Mouse (Mus musculus): Measurements from ENCODE around the gene Ski. TPM values are rescaled to one million over a fixed set of nuclear protein-coding genes. Genes with fewer than 3 reads are reported as not detected.

The Ski gene
- polyA plus RNA-seq, 1 experiment from 2014 or later = 15.8 TPM

DNA sequence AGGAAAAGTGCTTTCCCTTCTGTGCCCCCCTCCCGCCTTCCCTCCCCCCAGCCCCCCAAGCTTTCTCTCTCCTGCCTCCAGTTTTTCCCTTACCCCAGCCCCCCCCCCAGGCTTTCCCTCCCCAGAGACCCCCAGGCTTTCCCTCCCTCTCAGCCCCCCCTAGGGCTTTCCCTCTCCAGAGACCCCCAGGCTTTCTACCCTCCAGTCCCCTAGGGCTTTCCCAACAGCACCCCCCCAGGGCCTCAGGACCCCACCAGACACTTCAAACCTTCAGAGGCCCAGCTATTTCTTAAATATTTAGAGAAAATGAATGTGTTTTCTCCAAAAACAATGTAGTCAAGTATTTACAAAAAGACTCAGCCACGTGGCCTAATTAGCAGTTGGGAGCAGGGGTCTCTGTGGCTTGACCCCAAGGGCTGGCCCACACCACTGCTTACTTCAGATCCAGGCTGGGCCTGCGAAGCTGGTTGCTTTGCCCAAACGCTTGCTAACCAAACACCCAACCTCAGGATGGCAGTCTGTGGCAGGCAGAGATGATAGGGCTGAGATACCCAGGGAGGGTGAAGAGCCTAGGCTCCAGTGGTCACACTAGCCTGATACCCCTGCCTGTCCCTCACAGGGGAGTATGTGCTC lies 77.7 kb downstream of the Ski start:
- WGBS = 33% methylated on average over 4 of the region's 4 CpGs
- Histone ChIP-seq H3K4me3 (ENCODE audit: low read length) (no peak overlapping the region), H3K4me1 (replicated peaks; ENCODE audit: control insufficient read depth, insufficient read depth, low read length) (peaks cover 51% of the 10 kb centered on the region), H3K9ac (ENCODE audit: low read length) (peak overlapping the region; percentile 35), H3K36me3 (ENCODE audit: control insufficient read depth, insufficient read depth, low read length) (no peaks in the 10 kb centered on the region), H3K27ac (ENCODE audit: low read length) (peak overlapping the region; percentile 99), H3K4me2 (ENCODE audit: low read depth, low read length) (no peak overlapping the region), H3K9me3 (ENCODE audit: control insufficient read depth, low read length) (no peaks in the 10 kb centered on the region), H3K27me3 (ENCODE audit: control insufficient read depth, insufficient read depth, low read depth, low read length) (no peaks in the 10 kb centered on the region)
- no peak for ATAC-seq (ENCODE audit: low read depth)

DNA sequence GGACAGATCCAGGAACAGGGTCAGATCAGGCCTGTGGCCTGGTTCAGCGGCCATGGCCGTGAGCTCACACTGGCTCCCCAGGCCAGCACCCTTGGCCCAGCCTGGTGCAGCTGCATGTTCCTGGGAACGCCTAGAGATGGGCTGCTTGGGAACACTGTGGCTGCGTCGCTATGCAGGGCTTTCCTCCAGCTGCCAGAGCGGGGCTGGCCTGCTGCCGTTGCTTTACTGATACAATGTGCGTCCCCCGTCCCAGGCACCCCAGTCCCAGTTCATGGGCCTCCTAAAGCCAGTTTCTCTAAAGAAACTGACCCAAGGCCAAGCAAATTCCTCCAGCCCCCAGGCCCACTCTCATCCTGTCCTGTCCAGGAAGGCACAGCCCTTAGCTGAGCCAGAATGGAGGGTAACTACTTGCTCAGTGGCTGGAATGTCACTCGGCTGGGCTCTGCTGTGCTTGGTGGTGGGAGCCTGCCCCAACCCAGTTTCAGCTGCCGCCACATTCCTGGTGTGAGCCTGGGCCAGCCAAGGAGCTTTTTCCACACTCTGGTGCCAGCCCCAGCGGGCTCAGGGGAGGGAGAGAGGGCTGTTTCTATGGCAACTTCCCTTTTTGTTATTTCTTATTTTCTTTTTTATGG lies 78.4 kb downstream of the Ski start:
- no peaks in the 10 kb centered on the region for H3K36me3 ChIP-seq (ENCODE audit: control insufficient read depth, insufficient read depth, low read length)
- H3K4me3 ChIP-seq (ENCODE audit: low read length) = no peak overlapping the region
- peak; percentile 89 for ATAC-seq (ENCODE audit: low read depth)
- 27% methylated on average over 12 of the region's 12 CpGs for WGBS
- H3K4me1 ChIP-seq (replicated peaks; ENCODE audit: control insufficient read depth, insufficient read depth, low read length) = peaks cover 44% of the 10 kb centered on the region
- H3K27me3 ChIP-seq (ENCODE audit: control insufficient read depth, insufficient read depth, low read depth, low read length) = no peaks in the 10 kb centered on the region
- peak overlapping the region; percentile 25 for H3K9ac ChIP-seq (ENCODE audit: low read length)
- H3K4me2 ChIP-seq (ENCODE audit: low read depth, low read length) = peak overlapping the region; percentile 23; the same call in 1 of the 2 replicates
- peak overlapping the region; percentile 99 for H3K27ac ChIP-seq (ENCODE audit: low read length)
- H3K9me3 ChIP-seq (ENCODE audit: control insufficient read depth, low read length) = no peaks in the 10 kb centered on the region

- Histone ChIP-seq H3K4me3 (ENCODE audit: low read length) (no peak overlapping the region), H3K27me3 (ENCODE audit: control insufficient read depth, insufficient read depth, low read depth, low read length) (no peaks in the 10 kb centered on the region), H3K9ac (ENCODE audit: low read length) (peak overlapping the region; percentile 25), H3K4me1 (replicated peaks; ENCODE audit: control insufficient read depth, insufficient read depth, low read length) (peaks cover 40% of the 10 kb centered on the region), H3K4me2 (ENCODE audit: low read depth, low read length) (no peak overlapping the region), H3K27ac (ENCODE audit: low read length) (peak overlapping the region; percentile 99), H3K9me3 (ENCODE audit: control insufficient read depth, low read length) (no peaks in the 10 kb centered on the region), H3K36me3 (ENCODE audit: control insufficient read depth, insufficient read depth, low read length) (no peaks in the 10 kb centered on the region)
- ATAC-seq (ENCODE audit: low read depth) = no peak
- 46% methylated on average over 2 of the region's 2 CpGs for WGBS
Observed at GRCm38 (mm10) chr4:155143411-155143810, 79.0 kb downstream of the Ski start.

DNA sequence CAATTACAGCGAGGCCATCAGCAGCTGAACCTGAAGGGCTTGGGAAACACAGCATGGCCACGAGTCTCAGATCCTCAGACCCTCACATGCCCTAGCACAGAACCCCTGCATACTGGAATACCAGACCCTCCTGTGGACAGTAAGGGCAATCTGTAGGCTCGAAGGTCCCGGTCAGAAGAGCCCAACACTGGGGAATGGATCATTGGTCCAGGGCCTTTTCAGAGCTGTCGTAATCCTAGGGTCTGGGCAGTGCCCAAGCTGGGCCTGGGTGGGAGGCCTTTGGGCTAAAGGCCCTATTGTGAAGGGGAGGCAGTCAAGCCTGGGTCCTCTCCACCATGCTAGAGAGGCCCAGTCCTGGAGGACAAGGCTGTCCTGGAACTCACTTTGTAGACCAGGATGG lies 79.6 kb downstream of the Ski start:
- no peaks in the 10 kb centered on the region for H3K9me3 ChIP-seq (ENCODE audit: control insufficient read depth, low read length)
- no peak overlapping the region for H3K4me2 ChIP-seq (ENCODE audit: low read depth, low read length)
- no peak overlapping the region for H3K9ac ChIP-seq (ENCODE audit: low read length)
- WGBS = 89% methylated on average over 5 of the region's 5 CpGs
- peak overlapping the region; percentile 99 for H3K27ac ChIP-seq (ENCODE audit: low read length)
- H3K4me3 ChIP-seq (ENCODE audit: low read length) = no peak overlapping the region
- no peaks in the 10 kb centered on the region for H3K27me3 ChIP-seq (ENCODE audit: control insufficient read depth, insufficient read depth, low read depth, low read length)
- H3K4me1 ChIP-seq (replicated peaks; ENCODE audit: control insufficient read depth, insufficient read depth, low read length) = peaks cover 38% of the 10 kb centered on the region
- no peak for ATAC-seq (ENCODE audit: low read depth)
- H3K36me3 ChIP-seq (ENCODE audit: control insufficient read depth, insufficient read depth, low read length) = no peaks in the 10 kb centered on the region

DNA sequence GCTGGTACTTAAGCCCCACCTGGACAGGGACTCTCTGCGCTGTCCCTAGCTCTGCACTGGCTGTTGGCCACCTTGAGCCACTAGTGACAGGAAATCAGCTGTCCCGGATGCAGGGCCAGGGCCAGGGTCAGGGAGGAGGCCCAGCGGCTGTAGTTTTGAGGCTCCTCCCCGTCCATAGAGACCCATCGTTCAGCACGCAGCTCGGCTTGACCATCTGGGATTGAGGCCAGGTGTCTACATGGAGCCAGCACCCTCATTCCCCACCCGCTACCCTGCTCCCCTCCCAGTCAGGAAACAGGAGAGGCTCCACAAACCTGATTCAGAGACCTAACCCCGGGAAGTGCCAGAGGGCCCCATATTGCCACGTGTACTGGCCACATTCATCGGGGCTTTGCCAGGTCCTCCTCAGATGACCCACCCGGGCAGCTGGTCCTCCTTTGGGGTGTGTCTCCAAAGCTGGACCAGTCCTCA lies 81.6 kb downstream of the Ski start:
- Histone ChIP-seq H3K4me3 (ENCODE audit: low read length) (no peak overlapping the region), H3K4me1 (replicated peaks; ENCODE audit: control insufficient read depth, insufficient read depth, low read length) (peaks cover 39% of the 10 kb centered on the region), H3K9me3 (ENCODE audit: control insufficient read depth, low read length) (no peaks in the 10 kb centered on the region), H3K9ac (ENCODE audit: low read length) (peak overlapping the region; percentile 41; the same call in 1 of the 2 replicates), H3K36me3 (ENCODE audit: control insufficient read depth, insufficient read depth, low read length) (no peaks in the 10 kb centered on the region), H3K27ac (ENCODE audit: low read length) (no peak overlapping the region), H3K4me2 (ENCODE audit: low read depth, low read length) (no peak overlapping the region), H3K27me3 (ENCODE audit: control insufficient read depth, insufficient read depth, low read depth, low read length) (no peaks in the 10 kb centered on the region)
- ATAC-seq (ENCODE audit: low read depth) = no peak; the same call in 1 of the 2 replicates
- WGBS = 36% methylated on average over 12 of the region's 12 CpGs

GRCm38 (mm10) chr4:155140150-155140549 lies 82.2 kb downstream of the Ski start:
- ATAC-seq (ENCODE audit: low read depth) = no peak
- Histone ChIP-seq H3K27me3 (ENCODE audit: control insufficient read depth, insufficient read depth, low read depth, low read length) (no peaks in the 10 kb centered on the region), H3K9me3 (ENCODE audit: control insufficient read depth, low read length) (no peaks in the 10 kb centered on the region), H3K4me2 (ENCODE audit: low read depth, low read length) (no peak overlapping the region), H3K36me3 (ENCODE audit: control insufficient read depth, insufficient read depth, low read length) (no peaks in the 10 kb centered on the region), H3K4me1 (replicated peaks; ENCODE audit: control insufficient read depth, insufficient read depth, low read length) (peaks cover 37% of the 10 kb centered on the region), H3K27ac (ENCODE audit: low read length) (no peak overlapping the region), H3K4me3 (ENCODE audit: low read length) (no peak overlapping the region), H3K9ac (ENCODE audit: low read length) (no peak overlapping the region)
- WGBS = 66% methylated on average over 2 of the region's 2 CpGs

DNA sequence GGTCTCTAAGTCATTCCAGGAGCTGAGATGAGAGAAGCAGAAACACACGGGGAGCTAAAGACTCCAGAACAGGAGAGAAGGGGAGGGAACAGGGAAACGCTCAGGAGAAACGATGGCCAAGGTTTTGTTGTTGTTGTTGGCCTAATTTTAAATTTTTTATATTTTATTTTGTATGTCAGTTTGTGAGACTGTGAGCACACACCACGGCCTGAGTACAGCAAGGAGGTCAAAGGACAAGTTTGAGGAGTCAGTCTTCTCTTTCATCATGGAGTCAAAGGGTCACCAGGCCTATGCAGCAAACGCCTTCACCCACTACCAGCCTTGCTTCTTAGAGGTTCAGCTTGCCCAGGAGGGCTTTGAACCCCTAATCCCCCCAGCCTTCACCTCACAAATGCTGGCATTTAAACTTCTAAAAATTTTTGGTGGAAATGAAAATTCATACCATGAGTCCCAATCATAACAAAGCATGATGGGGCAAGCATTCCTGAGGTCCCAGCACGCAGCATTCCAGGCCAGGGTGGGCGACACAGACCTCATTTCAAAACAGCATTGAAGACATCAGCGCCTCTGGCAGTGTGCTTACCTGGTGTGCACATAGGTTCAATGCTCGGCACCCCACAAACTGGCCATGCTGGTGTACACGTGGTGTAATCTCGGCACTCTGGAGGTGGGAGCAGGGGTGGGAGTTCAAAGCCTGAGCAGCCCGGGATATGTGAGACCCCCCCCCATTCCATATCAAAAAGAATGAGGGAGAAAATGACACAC lies 82.9 kb downstream of the Ski start:
- no peak for ATAC-seq (ENCODE audit: low read depth)
- no peak overlapping the region for H3K4me3 ChIP-seq (ENCODE audit: low read length)
- 74% methylated on average over 12 of the region's 12 CpGs for WGBS
- H3K4me2 ChIP-seq (ENCODE audit: low read depth, low read length) = no peak overlapping the region
- H3K4me1 ChIP-seq (replicated peaks; ENCODE audit: control insufficient read depth, insufficient read depth, low read length) = peaks cover 37% of the 10 kb centered on the region
- no peak overlapping the region for H3K27ac ChIP-seq (ENCODE audit: low read length)
- no peaks in the 10 kb centered on the region for H3K36me3 ChIP-seq (ENCODE audit: control insufficient read depth, insufficient read depth, low read length)
- H3K27me3 ChIP-seq (ENCODE audit: control insufficient read depth, insufficient read depth, low read depth, low read length) = no peaks in the 10 kb centered on the region
- no peak overlapping the region for H3K9ac ChIP-seq (ENCODE audit: low read length)
- H3K9me3 ChIP-seq (ENCODE audit: control insufficient read depth, low read length) = no peaks in the 10 kb centered on the region

- H3K27me3 ChIP-seq (ENCODE audit: control insufficient read depth, insufficient read depth, low read depth, low read length) = no peaks in the 10 kb centered on the region
- no peak overlapping the region for H3K4me3 ChIP-seq (ENCODE audit: low read length)
- 76% methylated on average over 8 of the region's 8 CpGs for WGBS
- H3K9me3 ChIP-seq (ENCODE audit: control insufficient read depth, low read length) = no peaks in the 10 kb centered on the region
- H3K4me2 ChIP-seq (ENCODE audit: low read depth, low read length) = no peak overlapping the region
- H3K36me3 ChIP-seq (ENCODE audit: control insufficient read depth, insufficient read depth, low read length) = no peaks in the 10 kb centered on the region
- H3K9ac ChIP-seq (ENCODE audit: low read length) = no peak overlapping the region
- H3K4me1 ChIP-seq (replicated peaks; ENCODE audit: control insufficient read depth, insufficient read depth, low read length) = peaks cover 39% of the 10 kb centered on the region
- ATAC-seq (ENCODE audit: low read depth) = no peak
- no peak overlapping the region for H3K27ac ChIP-seq (ENCODE audit: low read length)
Observed at GRCm38 (mm10) chr4:155138451-155138850, 83.9 kb downstream of the Ski start.

DNA sequence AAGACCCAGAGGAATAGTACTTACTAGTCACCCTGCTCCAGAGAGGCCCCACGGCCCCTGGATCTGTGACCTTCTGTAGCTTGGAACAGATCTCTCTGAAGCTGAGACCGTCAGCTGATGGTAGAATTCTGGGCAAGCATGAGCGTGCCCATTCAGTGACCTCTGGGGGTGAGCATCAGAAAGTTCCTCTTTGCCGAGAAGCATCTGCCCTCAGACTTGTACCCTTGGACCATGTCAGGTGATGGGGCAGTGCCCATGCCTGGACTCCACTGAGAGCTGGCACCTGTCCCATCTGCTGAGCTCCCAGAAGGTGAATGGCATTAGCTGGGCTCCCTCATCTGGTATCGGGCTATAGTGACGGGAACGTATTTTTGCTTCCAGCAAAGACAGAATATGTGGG lies 84.5 kb downstream of the Ski start:
- 83% methylated on average over 7 of the region's 7 CpGs for WGBS
- H3K4me3 ChIP-seq (ENCODE audit: low read length) = no peak overlapping the region
- no peaks in the 10 kb centered on the region for H3K9me3 ChIP-seq (ENCODE audit: control insufficient read depth, low read length)
- no peak for ATAC-seq (ENCODE audit: low read depth)
- H3K4me2 ChIP-seq (ENCODE audit: low read depth, low read length) = no peak overlapping the region
- H3K36me3 ChIP-seq (ENCODE audit: control insufficient read depth, insufficient read depth, low read length) = no peaks in the 10 kb centered on the region
- peaks cover 36% of the 10 kb centered on the region for H3K4me1 ChIP-seq (replicated peaks; ENCODE audit: control insufficient read depth, insufficient read depth, low read length)
- H3K9ac ChIP-seq (ENCODE audit: low read length) = no peak overlapping the region
- H3K27ac ChIP-seq (ENCODE audit: low read length) = no peak overlapping the region
- H3K27me3 ChIP-seq (ENCODE audit: control insufficient read depth, insufficient read depth, low read depth, low read length) = no peaks in the 10 kb centered on the region

Measured in lung, embryonic 16.5 days (tissue).